Mouse (Mus musculus): ENCODE measurements around the gene Zdhhc8. TPM values are rescaled to one million over a fixed set of nuclear protein-coding genes. Genes with fewer than 3 reads are reported as not detected.

Zdhhc8 gene
- polyA plus RNA-seq (2015; fragmentation: Nextera tagmentation; extraction: Ambion mirVana), result 15.6 and 17.5 TPM in 2 replicates

DNA sequence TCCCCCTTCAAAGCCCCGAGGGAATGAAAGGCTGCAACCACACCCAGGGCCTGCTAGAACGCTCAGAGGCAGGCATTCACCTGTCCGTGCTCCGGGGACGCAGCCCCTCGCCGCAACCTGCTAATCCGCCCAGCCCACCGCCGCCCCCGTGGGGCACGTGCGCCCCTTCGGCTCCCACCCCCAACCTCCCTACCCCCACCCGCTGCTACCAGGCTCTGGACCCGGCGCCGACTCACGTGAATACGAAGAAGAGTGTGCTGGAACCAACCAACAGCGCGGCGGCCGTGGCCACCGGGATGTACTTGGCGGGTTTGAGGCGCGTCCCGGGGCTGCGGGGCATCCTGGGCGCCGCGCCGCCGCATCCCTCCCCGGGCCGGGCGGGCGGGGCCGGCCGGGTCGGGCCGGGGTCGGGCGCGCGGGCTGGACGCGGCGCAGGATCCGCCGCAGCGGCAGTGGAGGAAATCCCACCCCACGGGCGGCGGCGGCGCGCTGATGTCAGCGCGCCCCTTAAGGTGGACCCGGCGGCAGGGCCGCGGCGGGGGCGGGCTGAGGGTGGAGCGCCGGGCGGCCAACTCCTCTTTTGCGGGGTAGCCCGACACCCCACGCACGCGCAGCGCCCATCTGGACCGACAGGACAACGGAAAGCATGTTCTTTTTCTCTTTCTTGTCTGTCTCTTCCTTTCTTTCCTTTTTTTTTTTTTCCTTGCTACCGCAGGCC is at the start of gene Zdhhc8:
TSS of gene Zdhhc8 (minus strand) at position 466 of the 718 bp plus-strand sequence.
- Histone ChIP-seq H3K4me1 (peaks cover 34% of the 10 kb centered on the region), H3K27ac (peak within 1 kb of the TSS; percentile 93), H3K9me3 (replicated peaks) (no peaks in the 10 kb centered on the region), H3K36me3 (peaks cover 21% of the 10 kb centered on the region), H3K9ac (peak within 1 kb of the TSS; percentile 70), H3K4me3 (replicated peaks) (peak within 1 kb of the TSS; percentile 79), H3K27me3 (no peaks in the 10 kb centered on the region), H3K4me2 (peak within 1 kb of the TSS; percentile 81)
- WGBS, result under 1% methylated on average over 66 of the region's 79 CpGs
- peak; percentile 70 for ATAC-seq (replicated peaks; ENCODE audit: low FRiP score)

DNA sequence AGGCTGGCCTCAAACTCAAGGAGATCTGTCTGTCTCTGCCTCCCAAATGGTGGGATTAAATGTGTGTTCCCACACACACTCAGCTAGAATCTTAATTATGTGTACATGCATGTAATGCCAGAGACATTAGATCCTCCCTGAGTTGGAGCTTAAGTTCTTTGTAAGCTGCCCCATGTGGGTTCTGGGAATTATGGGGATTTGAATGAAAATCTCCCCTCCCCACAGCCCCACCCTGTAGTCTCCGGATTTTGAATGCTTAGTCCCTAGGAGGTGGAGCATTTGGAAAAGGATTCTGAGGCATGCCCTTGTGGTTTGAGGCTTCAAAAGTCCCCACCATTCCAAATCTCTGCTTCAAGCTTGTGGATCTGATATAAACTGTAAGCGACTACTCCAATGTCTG is 40.2 kb upstream of the Zdhhc8 start:
- no peak overlapping the region for H3K4me3 ChIP-seq (replicated peaks)
- no peak for ATAC-seq (replicated peaks; ENCODE audit: low FRiP score)

DNA sequence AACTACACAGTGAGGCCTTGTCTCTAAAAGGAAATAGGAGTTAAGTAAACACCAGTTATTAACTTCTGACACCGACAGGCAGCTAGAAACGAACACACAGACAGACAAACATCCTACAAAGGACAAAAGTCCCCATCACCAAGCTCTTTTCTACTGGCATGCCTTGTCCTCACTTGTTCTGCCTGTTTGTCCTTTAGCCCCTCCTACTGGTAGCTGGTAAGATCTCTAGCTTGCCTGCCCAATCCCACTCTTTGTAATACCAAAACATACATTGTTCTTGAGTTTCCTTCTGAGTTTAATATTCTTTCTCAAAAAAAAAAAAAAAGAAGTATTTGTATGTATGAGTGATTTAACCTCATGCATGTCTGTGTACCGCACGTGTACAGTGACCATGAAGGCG is 33.2 kb upstream of the Zdhhc8 start:
- 89% methylated on average over 5 of the region's 5 CpGs for WGBS
- H3K36me3 ChIP-seq, result peaks cover 95% of the 10 kb centered on the region

More for the DNA sequence above, 40.2 kb upstream of the Zdhhc8 start:
- Histone ChIP-seq H3K27ac (no peak overlapping the region), H3K9me3 (replicated peaks) (no peaks in the 10 kb centered on the region), H3K9ac (no peak overlapping the region), H3K27me3 (no peaks in the 10 kb centered on the region), H3K4me2 (no peak overlapping the region), H3K4me1 (no peaks in the 10 kb centered on the region), H3K36me3 (peaks cover 95% of the 10 kb centered on the region)
- WGBS, result 80% methylated on average over 2 of the region's 2 CpGs

GRCm38 (mm10) chr16:18265024-18265423 is 30.1 kb upstream of the Zdhhc8 start:
- 89% methylated on average over 2 of the region's 2 CpGs for WGBS
- no peaks in the 10 kb centered on the region for H3K9me3 ChIP-seq (replicated peaks)
- no peak for ATAC-seq (replicated peaks; ENCODE audit: low FRiP score)
- no peak overlapping the region for H3K4me2 ChIP-seq
- no peaks in the 10 kb centered on the region for H3K27me3 ChIP-seq
- no peak overlapping the region for H3K4me3 ChIP-seq (replicated peaks)
- H3K36me3 ChIP-seq, result peaks cover 93% of the 10 kb centered on the region
- no peak overlapping the region for H3K27ac ChIP-seq
- H3K9ac ChIP-seq, result no peak overlapping the region
- H3K4me1 ChIP-seq, result no peaks in the 10 kb centered on the region

More for the DNA sequence above, 33.2 kb upstream of the Zdhhc8 start:
- Histone ChIP-seq H3K4me3 (replicated peaks) (no peak overlapping the region), H3K4me1 (no peaks in the 10 kb centered on the region), H3K4me2 (no peak overlapping the region), H3K9ac (no peak overlapping the region), H3K27ac (no peak overlapping the region), H3K9me3 (replicated peaks) (no peaks in the 10 kb centered on the region), H3K27me3 (no peaks in the 10 kb centered on the region)
- ATAC-seq (replicated peaks; ENCODE audit: low FRiP score), result no peak

DNA sequence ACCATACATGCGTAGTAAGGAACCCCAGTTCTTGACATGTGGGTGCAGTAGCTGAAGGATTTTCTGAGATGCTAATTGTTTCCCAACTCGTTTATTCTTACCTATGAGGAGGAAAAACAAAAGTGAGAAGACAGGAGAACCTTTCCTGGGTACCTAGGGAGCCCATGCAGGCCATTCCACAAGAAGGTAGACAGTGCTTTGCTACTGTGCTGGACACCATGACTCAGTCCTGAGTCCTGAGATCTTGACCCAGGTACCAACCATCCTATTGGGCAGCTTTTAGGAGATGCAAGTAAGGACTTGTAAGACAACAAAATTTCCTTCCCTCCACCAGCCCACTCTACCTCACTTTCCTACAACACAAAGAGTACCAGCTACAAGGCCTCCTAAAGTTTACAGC is 23.3 kb upstream of the Zdhhc8 start, which contains the start of gene Gm49776:
TSS of gene Gm49776 (minus strand) at position 101 of the 400 bp plus-strand sequence.
- no peak within 1 kb of the TSS for H3K4me2 ChIP-seq
- H3K9ac ChIP-seq, result no peak within 1 kb of the TSS
- H3K4me3 ChIP-seq (replicated peaks), result no peak within 1 kb of the TSS
- no peaks in the 10 kb centered on the region for H3K9me3 ChIP-seq (replicated peaks)
- H3K27me3 ChIP-seq, result no peaks in the 10 kb centered on the region
- H3K4me1 ChIP-seq, result no peaks in the 10 kb centered on the region
- no peak within 1 kb of the TSS for H3K27ac ChIP-seq
- no peak for ATAC-seq (replicated peaks; ENCODE audit: low FRiP score)
- 93% methylated on average over 2 of the region's 2 CpGs for WGBS
- H3K36me3 ChIP-seq, result peaks cover 97% of the 10 kb centered on the region

DNA sequence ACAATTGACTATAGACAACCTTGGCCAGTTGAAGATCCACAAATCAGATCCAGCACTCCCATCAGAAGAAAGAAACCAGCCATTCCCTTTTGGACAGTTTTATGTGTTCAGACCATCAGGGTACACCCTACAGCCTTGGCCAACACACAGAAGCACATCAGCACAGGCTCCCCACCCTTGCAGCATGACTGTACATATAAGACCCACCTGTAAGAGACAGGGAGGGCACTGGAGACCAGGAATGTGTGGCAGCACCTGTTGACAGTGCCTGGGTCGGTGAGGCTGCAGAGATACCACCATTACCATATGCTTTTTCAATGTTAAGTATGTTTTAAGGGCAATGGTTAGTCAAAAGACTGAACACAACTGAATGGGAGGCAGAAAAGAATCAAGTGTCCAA is 18.9 kb upstream of the Zdhhc8 start:
- H3K27me3 ChIP-seq, result no peaks in the 10 kb centered on the region
- no peak for ATAC-seq (replicated peaks; ENCODE audit: low FRiP score)
- H3K4me2 ChIP-seq, result no peak overlapping the region
- H3K9me3 ChIP-seq (replicated peaks), result no peaks in the 10 kb centered on the region
- H3K27ac ChIP-seq, result no peak overlapping the region
- no peak overlapping the region for H3K4me3 ChIP-seq (replicated peaks)
- peaks cover 82% of the 10 kb centered on the region for H3K36me3 ChIP-seq
- peaks cover 23% of the 10 kb centered on the region for H3K4me1 ChIP-seq
- H3K9ac ChIP-seq, result no peak overlapping the region
- 84% methylated on average over 1 of the region's 1 CpGs for WGBS

- 84% methylated on average over 6 of the region's 6 CpGs for WGBS
- H3K4me2 ChIP-seq, result no peak overlapping the region
- ATAC-seq (replicated peaks; ENCODE audit: low FRiP score), result no peak
- no peak overlapping the region for H3K27ac ChIP-seq
- peaks cover 23% of the 10 kb centered on the region for H3K4me1 ChIP-seq
- H3K9me3 ChIP-seq (replicated peaks), result no peaks in the 10 kb centered on the region
- H3K9ac ChIP-seq, result no peak overlapping the region
- no peak overlapping the region for H3K4me3 ChIP-seq (replicated peaks)
- H3K27me3 ChIP-seq, result no peaks in the 10 kb centered on the region
- peaks cover 71% of the 10 kb centered on the region for H3K36me3 ChIP-seq
Observed at GRCm38 (mm10) chr16:18252736-18253135, 17.8 kb upstream of the Zdhhc8 start.

GRCm38 (mm10) chr16:18250828-18251790 is 16.2 kb upstream of the Zdhhc8 start:
- H3K9ac ChIP-seq, result peak overlapping the region; percentile 21; the same call in 1 of the 2 replicates
- H3K36me3 ChIP-seq, result peaks cover 65% of the 10 kb centered on the region
- 0 out of 2 replicates have a peak overlapping the region, but pooled peaks have one; percentile 18 for H3K27ac ChIP-seq
- H3K9me3 ChIP-seq (replicated peaks), result no peaks in the 10 kb centered on the region
- 68% methylated on average over 10 of the region's 10 CpGs for WGBS
- no peaks in the 10 kb centered on the region for H3K27me3 ChIP-seq
- peaks cover 37% of the 10 kb centered on the region for H3K4me1 ChIP-seq
- H3K4me2 ChIP-seq, result peak overlapping the region; percentile 75
- peak overlapping the region; percentile 90 for H3K4me3 ChIP-seq (replicated peaks)
- no peak for ATAC-seq (replicated peaks; ENCODE audit: low FRiP score)

DNA sequence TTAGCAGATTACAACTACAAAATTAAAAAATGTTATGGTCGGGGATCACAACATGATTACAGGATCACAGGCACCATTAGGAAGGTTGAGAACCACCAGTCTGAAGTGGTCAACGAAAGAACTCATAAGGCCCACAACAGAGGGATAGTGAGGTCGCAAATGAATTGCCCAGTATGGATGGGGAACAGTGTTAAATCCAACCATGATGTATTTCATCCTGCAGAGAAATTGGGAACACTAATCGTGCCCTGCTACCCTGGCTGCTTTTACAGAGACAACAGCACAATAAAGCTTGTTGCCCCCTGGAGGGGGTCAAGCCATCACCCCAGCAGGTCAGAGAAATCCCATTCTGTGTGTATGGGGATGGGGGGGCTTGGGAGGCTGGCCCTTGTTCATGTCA is 15.3 kb upstream of the Zdhhc8 start:
- no peaks in the 10 kb centered on the region for H3K9me3 ChIP-seq (replicated peaks)
- peak overlapping the region; percentile 89; the same call in 1 of the 2 replicates for H3K9ac ChIP-seq
- peaks cover 42% of the 10 kb centered on the region for H3K4me1 ChIP-seq
- WGBS, result 62% methylated on average over 4 of the region's 4 CpGs
- peak overlapping the region; percentile 90 for H3K4me3 ChIP-seq (replicated peaks)
- H3K27ac ChIP-seq, result peak overlapping the region; percentile 95; the same call in 1 of the 2 replicates
- no peak for ATAC-seq (replicated peaks; ENCODE audit: low FRiP score)
- peak overlapping the region; percentile 75 for H3K4me2 ChIP-seq
- H3K27me3 ChIP-seq, result no peaks in the 10 kb centered on the region
- H3K36me3 ChIP-seq, result peaks cover 65% of the 10 kb centered on the region

DNA sequence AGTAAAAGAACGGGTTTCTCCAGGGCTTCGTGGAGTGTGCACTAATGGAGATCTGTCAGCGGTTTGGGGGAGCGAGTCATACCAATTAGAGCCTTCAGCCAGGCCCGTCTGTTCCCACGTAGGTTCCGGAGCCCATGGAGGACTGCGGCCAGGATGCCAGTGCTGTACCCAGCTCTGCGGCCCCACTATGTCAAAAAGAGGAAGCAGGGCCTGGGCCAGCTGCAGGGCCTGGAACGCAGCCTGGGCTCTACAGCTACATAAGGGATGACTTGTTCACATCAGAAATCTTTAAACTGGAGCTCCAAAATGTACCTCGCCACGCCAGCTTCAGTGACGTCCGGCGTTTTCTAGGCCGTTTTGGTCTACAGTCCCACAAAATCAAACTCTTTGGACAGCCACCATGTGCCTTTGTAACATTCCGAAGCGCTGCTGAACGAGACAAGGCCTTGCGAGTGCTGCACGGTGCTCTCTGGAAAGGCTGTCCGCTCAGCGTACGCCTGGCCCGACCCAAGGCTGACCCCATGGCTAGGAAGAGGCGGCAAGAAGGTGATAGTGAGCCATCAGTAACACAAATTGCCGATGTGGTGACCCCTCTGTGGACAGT is 14.5 kb upstream of the Zdhhc8 start:
- peaks cover 42% of the 10 kb centered on the region for H3K4me1 ChIP-seq
- ATAC-seq (replicated peaks; ENCODE audit: low FRiP score), result peak; percentile 5
- peaks cover 65% of the 10 kb centered on the region for H3K36me3 ChIP-seq

GRCm38 (mm10) chr16:18248433-18249363 is 13.8 kb upstream of the Zdhhc8 start, which contains the start of the genes Trmt2a and Ranbp1:
Trmt2a (plus strand) TSS chr16:18248679.
Ranbp1 (minus strand) TSS chr16:18248732.
- H3K4me3 ChIP-seq (replicated peaks), result peak within 1 kb of the TSS; percentile 90
- H3K27me3 ChIP-seq, result no peaks in the 10 kb centered on the region
- WGBS, result under 1% methylated on average over 100 of the region's 102 CpGs
- H3K27ac ChIP-seq, result peak within 1 kb of the TSS; percentile 95
- H3K9me3 ChIP-seq (replicated peaks), result no peaks in the 10 kb centered on the region
- H3K9ac ChIP-seq, result peak within 1 kb of the TSS; percentile 93
- H3K4me1 ChIP-seq, result peaks cover 42% of the 10 kb centered on the region
- peak within 1 kb of the TSS; percentile 75 for H3K4me2 ChIP-seq
- peak; percentile 96 for ATAC-seq (replicated peaks; ENCODE audit: low FRiP score)
- H3K36me3 ChIP-seq, result peaks cover 65% of the 10 kb centered on the region

More for the DNA sequence above, 14.5 kb upstream of the Zdhhc8 start:
- peak overlapping the region; percentile 90 for H3K4me3 ChIP-seq (replicated peaks)
- 4% methylated on average over 27 of the region's 27 CpGs for WGBS
- H3K27ac ChIP-seq, result peak overlapping the region; percentile 95
- H3K27me3 ChIP-seq, result no peaks in the 10 kb centered on the region
- H3K9me3 ChIP-seq (replicated peaks), result no peaks in the 10 kb centered on the region
- peak overlapping the region; percentile 75 for H3K4me2 ChIP-seq
- H3K9ac ChIP-seq, result peak overlapping the region; percentile 89
